Mouse (Mus musculus): ENCODE results near the gene Zbtb16. TPM values are rescaled to one million over a fixed set of nuclear protein-coding genes. Genes with fewer than 3 reads are reported as not detected.

Gene Zbtb16
- total RNA-seq, 2 experiments from 2014 or later = 144 to 166 TPM

DNA sequence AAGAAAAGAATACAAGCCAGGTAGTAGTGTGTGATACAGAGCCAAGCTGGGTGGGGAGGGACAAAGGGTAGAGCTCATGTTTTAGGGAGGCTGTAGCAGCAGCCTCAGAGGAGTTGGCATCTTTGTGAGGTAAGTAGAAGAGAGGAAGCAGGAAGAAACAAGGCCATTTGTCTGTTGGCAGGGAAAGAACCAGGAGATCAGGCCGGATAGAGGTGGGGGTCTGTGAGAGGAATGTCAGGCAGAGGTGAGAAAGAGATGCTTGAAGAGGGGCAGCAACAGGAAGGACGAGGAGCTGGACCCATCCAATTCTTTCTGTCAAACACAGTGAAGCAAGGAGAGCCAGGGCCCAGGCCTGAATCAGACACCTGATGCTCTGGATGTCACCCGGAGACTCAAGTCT lies 114.8 kb downstream of the Zbtb16 start:
- DNase-seq = no peak
- intact Hi-C loops (cut with DNase I) = loop anchor here (5.0 kb wide), 1 partner anchor 116 kb away; the partner anchor contains the start of gene Zbtb16

DNA sequence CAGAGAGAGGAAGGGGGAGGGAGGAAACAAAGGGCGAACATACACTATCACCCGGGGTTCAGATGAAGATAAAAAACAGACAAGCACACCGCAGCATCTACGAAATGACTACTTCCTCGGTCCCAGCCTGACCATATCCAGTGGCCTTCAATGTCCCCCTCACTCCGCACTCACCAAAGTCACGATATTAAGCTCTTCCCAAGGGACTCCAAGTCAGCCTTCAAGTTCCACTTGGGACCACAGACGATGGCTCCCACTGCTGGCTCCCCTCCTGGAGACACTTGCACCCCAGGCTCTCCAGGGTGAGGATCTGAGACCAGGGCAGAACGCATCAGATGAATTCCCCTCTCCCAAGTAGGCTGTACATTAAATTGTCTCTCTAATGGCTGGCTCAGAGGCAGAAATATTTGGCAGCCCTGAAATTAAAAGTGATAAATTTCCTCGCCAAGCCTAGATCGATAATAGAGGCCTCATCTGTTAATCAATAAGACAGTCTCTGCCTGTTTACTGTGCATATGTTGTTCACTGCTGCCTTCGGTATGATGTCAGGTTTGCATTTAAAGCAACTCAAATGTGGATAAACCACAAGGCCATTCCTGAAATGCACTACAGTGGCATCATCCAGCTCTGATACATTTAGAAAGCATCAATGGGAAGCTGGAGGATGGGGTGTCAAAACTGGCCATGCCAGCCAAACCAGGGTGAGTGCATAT lies 115.6 kb downstream of the Zbtb16 start:
- intact Hi-C loops (cut with DNase I) = loop anchor here (5.0 kb wide), 1 partner anchor 117 kb away; the partner anchor contains the start of gene Zbtb16
- DNase-seq = no peak

DNA sequence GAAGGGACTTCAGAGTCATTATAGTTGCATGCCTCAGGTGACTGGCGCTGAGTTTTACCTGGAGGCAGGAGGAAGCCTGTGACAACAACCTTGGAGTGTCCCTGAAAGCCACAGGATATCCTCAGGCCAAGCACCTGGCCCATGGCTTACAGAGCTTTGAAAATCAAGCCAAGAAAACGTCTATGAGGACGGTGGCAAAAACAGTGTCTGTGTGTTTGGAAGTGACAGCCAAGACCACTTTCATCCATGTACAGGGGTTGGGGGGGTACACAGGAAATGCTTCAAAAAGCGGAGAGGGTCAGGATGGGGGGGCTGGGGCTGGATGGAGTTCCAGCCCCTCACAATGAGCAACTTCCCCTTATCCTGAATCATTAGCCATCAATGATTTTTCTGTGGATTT lies 116.4 kb downstream of the Zbtb16 start:
- intact Hi-C loops (cut with DNase I) = loop anchor here (5.0 kb wide), 1 partner anchor 118 kb away; the partner anchor contains the start of gene Zbtb16
- no peak for DNase-seq

DNA sequence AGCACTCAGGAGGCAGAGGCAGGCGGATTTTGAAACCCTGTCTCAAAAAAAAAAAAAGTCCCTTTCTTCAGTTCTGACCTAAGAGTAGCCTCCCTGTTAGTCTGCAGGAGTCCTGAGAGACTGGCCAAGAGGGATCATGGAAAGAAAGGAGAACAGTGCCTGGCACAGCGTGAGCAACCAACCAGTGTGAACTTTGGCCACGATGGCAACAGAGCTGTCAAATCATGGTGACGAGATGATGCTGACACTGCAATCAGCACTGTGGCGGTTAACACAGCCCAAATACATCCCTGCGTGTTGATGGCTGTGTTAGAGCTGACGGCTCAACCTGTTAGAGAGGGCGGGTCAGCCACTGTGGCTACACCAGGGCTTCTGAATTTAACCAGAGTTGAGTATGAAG lies 119.5 kb downstream of the Zbtb16 start:
- DNase-seq = no peak
- intact Hi-C loops (cut with DNase I) = no loop called here

GRCm38 (mm10) chr9:48715042-48715441 lies 121.0 kb downstream of the Zbtb16 start:
- intact Hi-C loops (cut with DNase I) = no loop called here
- DNase-seq = no peak

DNA sequence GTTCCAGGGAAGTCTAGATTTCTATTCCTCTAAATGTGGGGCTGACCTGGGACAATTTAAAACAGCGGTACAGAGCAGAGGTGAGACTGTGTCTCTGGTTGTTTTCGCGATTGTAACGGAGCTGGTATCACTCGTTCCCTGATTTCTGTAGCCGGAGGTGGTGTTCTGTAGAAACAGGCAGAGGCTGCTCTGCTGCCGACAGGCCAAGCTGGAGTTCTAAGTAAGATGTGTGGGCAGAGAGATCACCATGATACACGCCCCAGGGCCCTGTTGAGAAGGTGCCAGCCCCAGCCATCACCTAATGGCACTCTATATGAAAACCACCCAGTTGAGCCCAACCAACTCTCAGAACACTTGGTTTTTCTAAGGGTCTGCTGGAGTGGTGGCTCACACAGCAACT lies 122.2 kb downstream of the Zbtb16 start:
- no peak for DNase-seq
- intact Hi-C loops (cut with DNase I) = no loop called here

GRCm38 (mm10) chr9:48712985-48713765 lies 122.8 kb downstream of the Zbtb16 start:
- intact Hi-C loops (cut with DNase I) = no loop called here
- no peak for DNase-seq

DNA sequence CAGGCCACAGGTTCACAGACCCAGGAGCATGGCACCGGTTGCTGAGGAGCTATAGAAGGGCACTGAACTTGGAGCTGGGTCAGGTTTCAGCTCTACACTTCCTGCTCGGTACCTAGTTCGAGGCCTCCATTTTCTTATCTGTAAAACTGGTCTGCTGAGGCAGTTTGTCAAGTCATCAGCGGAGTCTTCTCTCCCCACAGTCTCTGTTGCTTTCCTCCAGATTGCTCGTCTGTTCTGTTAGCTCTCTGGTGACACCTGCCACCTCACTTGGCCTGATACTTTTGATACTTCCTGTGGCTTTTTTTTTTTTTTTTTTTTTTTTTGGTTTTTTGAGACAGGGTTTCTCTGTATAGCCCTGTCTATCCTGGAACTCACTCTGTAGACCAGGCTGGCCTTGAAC lies 124.2 kb downstream of the Zbtb16 start:
- no peak for DNase-seq
- intact Hi-C loops (cut with DNase I) = no loop called here

GRCm38 (mm10) chr9:48711296-48711781 lies 124.7 kb downstream of the Zbtb16 start:
- intact Hi-C loops (cut with DNase I) = no loop called here
- no peak for DNase-seq

GRCm38 (mm10) chr9:48710355-48711295 lies 125.4 kb downstream of the Zbtb16 start:
- intact Hi-C loops (cut with DNase I) = no loop called here
- no peak for DNase-seq

GRCm38 (mm10) chr9:48707824-48708229 lies 128.2 kb downstream of the Zbtb16 start:
- DNase-seq = peak; percentile 65 to 69
- intact Hi-C loops (cut with DNase I) = loop anchor here (2.0 to 5.0 kb wide), 2 partner anchors 29 to 56 kb away; no protein-coding TSS in a partner anchor

DNA sequence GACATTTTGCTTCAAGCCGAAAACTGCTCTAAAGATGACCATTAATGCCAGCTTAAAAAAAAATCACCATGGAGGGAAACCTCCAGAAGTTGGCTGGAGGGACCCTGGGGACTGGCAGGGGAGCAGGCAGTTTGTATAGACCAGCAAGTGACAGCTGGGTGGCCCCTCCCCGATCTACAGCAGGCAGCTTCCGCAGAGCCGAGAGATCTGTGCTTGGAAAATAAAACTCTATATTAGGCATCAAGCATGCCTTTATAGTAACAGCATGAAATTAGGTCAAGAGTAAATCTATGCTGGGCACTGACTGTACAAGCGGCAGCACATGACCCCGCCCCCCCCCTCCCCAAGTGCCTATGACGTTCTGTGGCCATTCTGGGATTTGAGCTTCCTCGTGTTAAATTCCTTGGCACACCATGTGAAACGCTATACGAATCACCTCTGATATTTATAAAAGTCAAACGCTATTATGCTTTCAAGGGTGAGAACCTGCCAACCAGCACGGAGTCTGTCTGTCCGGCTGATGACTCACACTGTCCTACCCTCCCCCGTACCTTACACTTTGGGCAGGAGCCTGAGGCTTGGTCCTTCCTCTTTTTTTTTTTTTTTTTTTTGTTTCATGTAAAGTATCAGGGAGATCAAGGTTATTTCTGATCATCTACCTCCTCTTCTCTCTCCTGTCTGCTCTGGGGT lies 128.7 kb downstream of the Zbtb16 start:
- intact Hi-C loops (cut with DNase I) = loop anchor here (2.0 to 5.0 kb wide), 2 partner anchors 30 to 55 kb away; no protein-coding TSS in a partner anchor
- DNase-seq = peak; percentile 43 to 48

DNA sequence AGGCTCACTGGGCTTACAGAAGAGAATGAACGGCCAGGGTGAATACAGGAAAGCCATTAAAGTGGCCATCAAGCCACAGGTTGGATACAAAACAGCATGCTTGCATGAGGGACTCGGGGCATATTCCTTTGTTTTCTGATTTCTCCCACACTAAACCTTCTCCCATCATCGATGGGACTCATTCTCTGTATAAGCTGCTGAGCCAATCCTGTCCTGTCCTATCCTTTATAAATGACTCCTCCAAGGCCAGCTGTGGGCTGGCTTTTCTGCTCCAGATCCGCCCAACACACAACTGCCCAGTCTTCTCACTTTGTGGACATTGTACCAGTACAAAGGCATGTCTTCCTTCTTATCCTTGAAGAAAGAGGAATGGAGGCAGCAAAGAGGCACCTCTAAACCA lies 134.7 kb downstream of the Zbtb16 start:
- no peak for DNase-seq
- intact Hi-C loops (cut with DNase I) = loop anchor here (5.0 kb wide), 1 partner anchor 39 kb away; no protein-coding TSS in a partner anchor

GRCm38 (mm10) chr9:48700871-48701270 lies 135.2 kb downstream of the Zbtb16 start:
- no peak for DNase-seq
- intact Hi-C loops (cut with DNase I) = loop anchor here (5.0 kb wide), 1 partner anchor 39 kb away; no protein-coding TSS in a partner anchor

- no peak for DNase-seq
- intact Hi-C loops (cut with DNase I) = no loop called here
These were observed 138.6 kb downstream of the Zbtb16 start for GRCm38 (mm10) chr9:48697470-48697815.

DNA sequence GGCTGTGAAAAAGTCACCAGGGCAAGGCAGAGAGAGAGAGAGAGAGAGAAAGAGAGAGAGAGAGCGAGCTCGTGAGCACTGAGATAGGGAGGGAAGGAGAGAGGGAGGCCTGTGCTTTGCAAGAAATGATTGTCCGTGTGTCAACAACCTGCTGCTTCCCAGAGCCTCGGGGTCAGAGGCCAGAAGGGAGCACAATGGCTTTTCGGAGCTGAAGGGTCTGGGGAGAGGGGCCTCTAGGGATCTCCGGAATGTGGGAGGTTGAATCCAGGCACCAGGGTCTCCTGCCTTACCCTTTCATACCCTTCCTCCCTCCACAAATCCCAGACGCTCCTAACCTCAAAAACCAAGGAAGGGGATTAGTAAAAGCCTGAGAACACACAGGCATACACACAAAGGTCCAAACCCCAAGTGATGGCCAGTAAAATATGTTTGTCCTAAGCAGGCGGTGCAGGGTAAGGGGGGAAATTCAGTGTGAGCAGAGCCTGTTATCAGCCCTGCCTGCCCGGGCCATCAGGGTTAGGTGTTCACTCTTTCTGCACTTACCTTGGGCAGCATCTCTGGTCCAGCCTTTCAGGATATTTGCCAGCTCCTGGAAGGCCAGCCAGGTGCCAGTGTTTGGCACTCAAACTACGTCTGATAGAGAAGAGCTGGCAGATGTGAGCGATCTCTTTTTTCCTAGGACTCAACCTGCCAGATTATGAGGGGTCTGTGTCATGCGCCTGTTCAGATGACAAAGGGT lies 139.1 kb downstream of the Zbtb16 start:
- intact Hi-C loops (cut with DNase I) = no loop called here
- DNase-seq = no peak

- DNase-seq = no peak
These were observed 139.7 kb downstream of the Zbtb16 start for GRCm38 (mm10) chr9:48696330-48696729.

GRCm38 (mm10) chr9:48695796-48696195 lies 140.2 kb downstream of the Zbtb16 start:
- intact Hi-C loops (cut with DNase I) = no loop called here
- no peak for DNase-seq

More at GRCm38 (mm10) chr9:48696330-48696729, 139.7 kb downstream of the Zbtb16 start:
- intact Hi-C loops (cut with DNase I) = no loop called here

GRCm38 (mm10) chr9:48694616-48695061 lies 141.4 kb downstream of the Zbtb16 start:
- DNase-seq = no peak
- intact Hi-C loops (cut with DNase I) = no loop called here
